Mouse (Mus musculus) left cerebral cortex, adult 8-10 months (tissue): Measurements from ENCODE around the gene Rxfp4. TPM values are rescaled to one million over a fixed set of nuclear protein-coding genes. Genes with fewer than 3 reads are reported as not detected.

Source experiments
- DNase-seq, 2 experiments: peaks; one replicate each; pipeline ENCODE4 v3.0.0; 2022; ENCODE audit warnings: low spot score in 2 of 2
- total RNA-seq, 4 experiments: library from RNA; stranded (reverse); gene quantifications; 2 replicates each; pipeline ENCODE4 v1.2.4; 2022

The Rxfp4 gene
- total RNA-seq, 4 experiments from 2014 or later, result not detected

DNA sequence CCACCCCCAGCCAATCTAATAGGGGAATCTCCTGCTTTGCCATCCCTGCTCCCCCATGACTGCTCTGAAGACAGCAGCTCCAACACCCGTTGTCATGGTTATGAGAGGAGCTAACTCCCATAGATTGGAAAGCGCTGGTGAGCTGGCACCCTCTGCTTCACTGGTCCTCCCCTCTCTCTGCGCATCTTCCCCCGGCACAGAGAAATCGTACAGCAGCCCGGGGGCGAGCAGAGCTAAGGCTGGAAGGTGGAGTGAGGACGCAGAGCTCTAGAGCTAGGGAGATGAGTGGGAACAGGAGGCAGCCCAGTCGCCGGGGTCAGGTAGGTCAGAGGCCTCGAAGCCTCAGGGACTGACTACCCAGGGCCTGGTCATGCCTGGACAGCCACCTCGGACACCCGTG is 23.7 kb downstream of the Rxfp4 start:
- peak; percentile 64 to 90 for DNase-seq

DNA sequence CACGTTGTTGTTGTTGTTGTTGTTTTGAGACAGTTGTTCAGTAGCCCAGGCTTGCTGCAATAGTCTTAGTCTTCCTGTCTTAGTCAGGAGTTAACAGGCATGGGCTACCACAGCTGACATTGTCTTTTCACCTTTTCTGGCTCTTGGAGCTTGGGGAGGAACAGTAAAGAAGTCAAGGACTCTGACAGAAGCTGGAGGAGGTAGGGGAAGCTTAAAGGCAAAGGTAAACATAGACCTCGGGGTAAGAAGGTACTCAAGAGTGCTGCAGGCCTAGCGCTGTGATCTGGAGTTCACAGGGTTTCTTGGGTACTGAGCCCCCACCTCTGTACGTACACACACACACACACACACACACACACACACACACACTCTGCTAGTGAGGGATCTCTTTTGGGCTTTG is 24.2 kb downstream of the Rxfp4 start:
- DNase-seq, result no peak

DNA sequence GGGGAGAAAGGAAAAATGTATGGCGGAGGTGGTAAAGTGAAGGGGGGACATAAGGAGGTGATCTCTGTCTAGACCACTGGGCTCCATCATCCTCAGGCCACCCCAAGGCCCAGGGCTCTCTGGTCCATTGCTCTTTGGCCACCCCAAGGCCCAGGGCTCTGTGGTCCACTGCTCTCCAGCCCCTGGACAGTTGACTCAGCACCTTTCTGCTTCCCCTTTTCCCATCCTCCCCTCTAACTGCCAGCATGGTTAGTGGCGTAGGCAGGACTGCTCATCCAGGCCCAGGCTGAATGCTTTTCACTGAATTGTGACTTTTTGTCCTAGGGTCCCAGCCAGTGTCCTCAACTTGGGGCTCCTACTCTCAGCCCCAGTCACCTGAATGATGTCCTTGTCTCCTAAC is 25.4 kb downstream of the Rxfp4 start:
- DNase-seq, result no peak

DNA sequence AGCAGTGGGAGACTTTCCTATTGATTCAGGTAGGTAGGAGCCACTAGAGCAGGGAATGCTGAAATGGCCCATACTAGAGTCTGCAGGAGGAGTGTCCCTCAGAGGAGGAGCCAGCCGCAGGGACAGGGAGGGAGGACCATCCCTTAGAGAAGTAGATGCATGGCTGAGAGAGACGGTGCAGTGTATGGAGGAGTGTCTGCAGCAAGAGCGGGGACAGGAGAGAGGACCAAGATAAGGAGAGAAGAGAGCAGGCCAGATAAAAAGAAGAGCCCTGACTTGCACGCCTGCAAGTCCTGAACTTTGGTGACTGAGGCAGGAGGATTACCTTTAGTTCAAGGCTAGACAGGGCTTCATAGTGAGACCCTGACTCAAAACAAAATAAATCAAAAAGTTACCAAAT is 25.8 kb downstream of the Rxfp4 start:
- no peak for DNase-seq

DNA sequence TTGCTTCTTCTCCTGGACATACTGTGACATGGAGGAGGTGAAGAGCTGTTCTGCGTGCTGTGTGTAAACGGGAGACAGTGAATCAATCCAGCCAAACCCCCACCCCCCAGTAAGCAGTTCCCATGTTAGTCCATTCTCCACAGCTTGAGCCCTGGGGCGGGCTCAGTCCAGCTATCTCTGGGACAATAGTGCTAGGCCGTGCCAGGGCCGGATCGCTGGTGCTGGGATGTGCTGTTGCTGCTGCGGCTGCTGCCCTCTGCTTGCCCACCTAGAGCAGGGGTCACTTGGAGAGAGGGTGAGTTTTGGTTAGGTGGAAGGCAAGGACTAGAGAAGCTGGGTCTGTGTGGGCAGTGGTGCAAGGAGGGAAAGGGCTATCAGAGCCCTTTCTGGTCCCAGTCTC is 26.6 kb downstream of the Rxfp4 start:
- no peak for DNase-seq

DNA sequence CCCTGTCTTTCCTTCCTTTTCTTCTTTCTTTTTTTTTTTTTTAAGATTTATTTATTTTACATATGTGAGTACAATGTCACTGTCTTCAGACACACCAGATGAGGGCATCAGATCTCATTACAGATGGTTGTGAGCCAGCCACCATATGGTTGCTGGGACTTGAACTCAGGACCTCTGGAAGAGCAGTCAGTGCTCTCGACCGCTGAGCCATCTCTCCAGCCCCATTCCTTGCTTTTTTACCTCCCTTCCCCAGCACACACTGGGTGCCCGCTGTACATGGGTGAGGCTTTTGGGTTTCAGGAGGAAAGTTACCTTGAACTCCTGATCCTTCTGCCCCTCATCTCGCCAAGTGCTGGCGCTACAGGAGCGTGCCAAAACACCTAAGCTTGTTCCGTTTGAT is 27.4 kb downstream of the Rxfp4 start:
- DNase-seq, result no peak

DNA sequence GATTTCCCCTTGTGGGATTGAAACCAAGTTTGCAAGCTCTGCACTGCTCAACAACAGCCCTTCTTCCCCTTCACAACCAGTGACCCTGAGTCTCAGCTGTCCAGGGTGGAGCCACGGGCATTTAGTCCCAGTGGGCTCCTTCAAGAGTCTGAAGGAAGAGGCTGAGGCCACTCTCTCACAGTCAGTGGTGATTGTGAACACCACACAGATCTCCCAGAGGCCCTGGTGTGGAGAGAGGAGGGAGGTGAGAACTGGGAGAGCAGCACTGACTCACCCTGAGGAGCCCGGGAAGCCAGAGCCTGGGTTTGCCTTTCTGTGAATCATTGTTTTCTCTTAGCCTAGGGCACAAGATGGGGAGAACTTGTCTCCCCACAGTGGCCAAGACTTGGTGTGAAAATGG is 28.0 kb downstream of the Rxfp4 start:
- no peak for DNase-seq

DNA sequence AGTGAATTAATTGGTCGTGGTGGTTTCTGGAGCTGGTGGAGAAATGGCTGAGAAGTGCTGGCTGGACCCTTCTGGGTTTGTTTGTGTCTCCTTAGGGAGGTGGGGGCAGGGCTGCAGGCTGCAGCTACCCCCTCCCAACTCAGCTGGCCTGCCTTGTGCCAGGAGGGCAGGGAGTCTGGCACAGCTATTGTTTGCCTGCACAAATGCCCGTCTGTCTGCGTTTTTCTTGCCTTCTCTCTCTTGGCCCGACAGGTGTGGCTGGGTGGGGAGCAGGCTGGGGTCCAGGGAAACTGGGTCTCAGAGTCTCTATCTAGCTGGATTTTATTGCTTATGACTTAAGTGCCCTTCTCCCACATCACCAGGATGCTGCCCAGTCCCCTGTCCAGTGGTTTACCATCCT is 28.6 kb downstream of the Rxfp4 start:
- DNase-seq, result no peak

DNA sequence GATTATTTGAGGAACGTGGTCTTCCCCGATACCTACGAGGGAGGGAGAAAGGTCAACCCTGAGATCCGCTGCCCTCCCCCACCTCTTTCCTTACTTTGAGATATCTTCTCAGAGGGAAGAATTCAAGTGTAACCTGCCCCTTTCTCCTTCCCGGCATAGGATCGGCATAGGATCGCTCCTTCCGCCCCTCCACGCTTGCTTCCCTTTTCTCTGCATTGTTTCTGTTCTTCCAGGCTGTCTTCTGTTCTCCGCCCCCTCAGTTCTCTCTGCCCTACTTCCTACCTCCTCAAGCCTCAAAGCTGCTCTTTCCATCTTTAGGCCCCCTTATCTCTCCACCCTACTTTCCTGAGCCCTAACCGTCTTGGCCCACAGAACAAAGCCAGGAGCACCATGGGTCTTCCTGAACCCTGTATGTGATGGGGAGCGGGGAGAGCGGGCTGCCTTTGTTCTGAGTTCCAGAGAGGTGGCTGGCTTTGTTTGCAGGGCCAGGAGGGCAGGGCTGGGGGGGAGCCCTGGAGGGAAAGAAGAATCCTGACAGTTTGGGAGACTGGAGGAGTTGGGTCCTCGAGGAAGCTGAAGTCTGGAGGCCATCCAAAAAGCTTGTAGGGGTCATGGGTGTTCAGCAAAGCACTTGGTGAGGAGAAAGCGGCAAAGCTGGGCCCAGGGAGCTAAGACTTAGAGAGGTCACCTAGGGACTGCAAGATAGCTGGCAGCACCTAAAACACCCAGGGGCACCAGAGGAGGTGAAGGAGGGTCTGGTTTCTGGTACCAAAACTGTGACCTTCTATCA is 29.4 kb downstream of the Rxfp4 start:
- no peak for DNase-seq

DNA sequence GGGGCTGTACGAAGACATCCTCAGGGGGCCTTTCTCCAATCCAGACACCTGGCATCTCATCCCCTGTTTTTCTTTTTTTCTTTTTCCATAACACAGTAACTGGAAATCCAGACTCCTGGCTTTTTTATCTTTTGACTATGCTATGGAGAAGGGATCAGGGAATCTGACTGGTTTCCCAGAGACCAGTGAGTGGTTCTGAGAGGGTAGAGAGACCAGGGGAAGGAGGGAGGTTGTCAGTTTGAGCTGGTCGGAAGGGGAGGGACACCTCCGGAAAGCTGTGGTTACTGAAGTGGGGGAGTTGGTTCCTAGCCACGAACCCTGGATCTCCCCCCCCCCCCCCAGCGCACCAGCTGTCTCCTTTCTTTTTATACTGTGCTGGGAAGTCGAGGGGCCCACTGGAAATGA is 30.0 kb downstream of the Rxfp4 start:
- no peak for DNase-seq

DNA sequence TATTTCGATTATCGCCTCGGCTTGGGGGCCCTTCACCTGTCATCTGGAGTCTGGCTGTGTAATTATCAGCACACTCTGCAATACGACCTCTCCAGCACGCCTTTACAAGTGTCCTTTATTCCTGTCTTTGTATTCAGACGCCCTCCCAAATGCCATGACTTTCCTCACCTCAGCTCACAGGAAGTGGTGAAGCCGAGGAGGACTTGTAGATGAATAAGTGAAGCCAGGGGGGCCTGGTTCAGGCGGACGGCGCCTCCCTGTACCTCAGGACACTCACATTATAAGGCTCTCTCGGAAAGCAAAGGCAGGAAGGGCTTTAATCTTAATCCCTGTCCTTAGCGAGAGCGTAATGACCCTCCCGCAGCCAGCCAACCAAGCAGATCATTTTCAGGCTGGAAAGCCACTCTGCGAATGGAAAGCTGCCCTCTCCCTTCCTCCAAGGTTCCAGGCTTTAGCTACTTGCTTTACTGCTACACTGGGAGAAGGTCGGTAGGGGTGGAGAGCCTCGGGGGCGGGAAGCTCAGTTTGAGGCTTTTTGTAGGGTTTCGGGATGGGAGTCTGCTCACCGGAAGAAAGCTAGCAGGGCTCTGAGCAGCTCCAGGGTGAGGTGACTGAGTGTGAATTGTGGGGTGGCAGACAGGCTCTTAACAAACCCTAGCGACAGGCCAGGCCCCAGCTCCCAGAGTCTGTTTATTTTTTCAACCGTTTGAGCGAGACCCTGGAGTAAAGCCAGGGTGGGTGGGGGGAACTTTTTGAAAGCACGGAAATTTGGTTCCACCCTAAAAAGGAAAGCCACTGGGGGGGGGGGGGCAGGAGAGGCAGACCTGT is 30.6 kb downstream of the Rxfp4 start:
- DNase-seq, result no peak

DNA sequence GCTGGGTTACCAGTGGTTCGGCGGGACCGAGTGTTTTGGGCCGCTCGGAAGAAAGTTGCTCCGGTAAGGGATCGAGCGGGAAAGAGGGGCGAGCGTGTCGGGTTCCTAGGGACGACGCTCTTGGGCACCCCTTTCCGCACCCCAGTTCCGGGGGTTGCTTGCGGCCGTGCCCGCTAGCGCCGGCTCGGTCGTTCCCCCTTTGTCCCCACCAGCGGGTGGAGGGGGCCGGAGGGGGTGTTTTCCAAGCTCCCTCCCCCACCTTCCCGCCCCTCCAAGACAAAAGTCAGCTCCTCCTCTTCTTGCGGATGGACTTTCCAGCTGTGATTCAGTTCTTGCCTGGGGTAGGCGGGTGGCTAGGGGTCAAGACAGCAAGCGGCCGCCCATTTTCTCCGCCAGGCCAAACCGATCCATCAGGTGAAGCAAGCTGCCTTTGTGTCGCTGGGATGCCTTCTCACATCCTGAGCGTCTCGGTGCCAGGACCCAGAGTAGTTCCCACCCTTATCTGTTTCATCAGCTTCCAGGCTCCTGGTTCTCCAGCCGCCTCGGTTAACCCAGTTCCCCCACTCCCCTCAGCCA is 31.3 kb downstream of the Rxfp4 start:
- DNase-seq, result no peak

DNA sequence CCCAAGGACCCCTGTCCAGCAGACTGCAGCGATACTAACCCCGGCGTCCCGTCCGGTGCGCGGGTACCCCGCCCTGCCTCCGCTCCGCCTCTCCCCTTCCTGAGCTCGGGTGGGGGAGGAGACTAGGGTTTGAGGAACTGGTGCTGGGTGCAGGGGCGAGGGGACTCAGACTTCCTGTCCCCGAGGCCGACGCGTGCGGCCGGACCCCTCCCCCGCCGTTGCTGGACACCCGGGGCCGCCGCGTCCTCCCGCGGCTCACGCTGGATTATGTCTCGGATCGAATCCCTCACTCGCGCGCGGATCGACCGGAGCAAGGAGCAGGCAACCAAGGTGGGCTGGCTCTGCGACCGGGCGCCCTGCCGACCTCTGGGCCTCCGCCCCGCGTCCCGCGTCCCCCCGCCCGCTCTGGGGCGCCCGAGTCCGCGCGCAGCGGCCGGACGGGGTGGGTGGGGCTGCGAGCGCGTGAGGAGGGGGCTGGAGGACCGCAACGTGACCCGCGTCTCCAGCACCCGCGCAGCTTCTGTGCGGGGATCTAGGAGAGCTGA is 31.9 kb downstream of the Rxfp4 start:
- no peak for DNase-seq

DNA sequence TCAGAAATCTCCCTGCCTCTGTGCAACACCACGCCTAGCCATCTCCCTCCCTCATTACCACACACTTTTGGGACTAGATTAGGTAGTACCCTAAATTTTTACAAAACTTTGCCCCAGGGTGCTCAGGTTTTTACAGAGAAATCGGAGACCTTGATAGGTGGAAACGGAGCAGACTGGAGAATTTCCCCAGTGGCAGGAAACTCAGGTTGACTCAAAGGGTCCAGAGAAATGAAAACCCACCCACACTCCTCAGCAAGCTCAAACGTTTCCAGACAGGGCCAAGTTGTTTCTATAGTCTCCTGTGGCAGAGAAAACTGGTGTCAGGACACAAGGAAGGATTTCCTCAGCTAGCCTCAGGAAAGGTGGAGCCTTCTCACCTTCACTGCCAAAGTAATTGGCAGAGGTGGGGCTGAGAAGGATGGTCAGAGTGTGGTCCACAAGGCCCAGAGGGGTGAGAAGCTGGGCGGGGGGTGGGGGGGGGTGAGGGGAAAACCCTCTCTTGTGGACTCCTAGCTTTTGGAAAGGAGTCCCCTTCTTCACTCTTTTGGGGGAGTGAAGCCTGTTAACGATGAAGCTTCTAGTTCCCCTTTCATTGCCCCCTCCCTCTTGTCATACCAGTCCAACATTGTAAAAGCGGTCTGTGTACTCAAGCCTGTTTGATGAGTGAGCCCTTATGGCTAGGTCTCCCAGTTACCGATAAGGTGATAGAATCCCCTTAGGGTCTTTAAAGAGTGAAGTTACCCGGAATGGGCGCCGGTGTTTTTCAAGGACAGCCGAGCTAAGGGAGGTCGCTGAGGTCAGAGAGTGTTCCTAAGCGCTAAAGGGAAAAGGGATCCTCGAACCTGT is 32.6 kb downstream of the Rxfp4 start:
- no peak for DNase-seq

DNA sequence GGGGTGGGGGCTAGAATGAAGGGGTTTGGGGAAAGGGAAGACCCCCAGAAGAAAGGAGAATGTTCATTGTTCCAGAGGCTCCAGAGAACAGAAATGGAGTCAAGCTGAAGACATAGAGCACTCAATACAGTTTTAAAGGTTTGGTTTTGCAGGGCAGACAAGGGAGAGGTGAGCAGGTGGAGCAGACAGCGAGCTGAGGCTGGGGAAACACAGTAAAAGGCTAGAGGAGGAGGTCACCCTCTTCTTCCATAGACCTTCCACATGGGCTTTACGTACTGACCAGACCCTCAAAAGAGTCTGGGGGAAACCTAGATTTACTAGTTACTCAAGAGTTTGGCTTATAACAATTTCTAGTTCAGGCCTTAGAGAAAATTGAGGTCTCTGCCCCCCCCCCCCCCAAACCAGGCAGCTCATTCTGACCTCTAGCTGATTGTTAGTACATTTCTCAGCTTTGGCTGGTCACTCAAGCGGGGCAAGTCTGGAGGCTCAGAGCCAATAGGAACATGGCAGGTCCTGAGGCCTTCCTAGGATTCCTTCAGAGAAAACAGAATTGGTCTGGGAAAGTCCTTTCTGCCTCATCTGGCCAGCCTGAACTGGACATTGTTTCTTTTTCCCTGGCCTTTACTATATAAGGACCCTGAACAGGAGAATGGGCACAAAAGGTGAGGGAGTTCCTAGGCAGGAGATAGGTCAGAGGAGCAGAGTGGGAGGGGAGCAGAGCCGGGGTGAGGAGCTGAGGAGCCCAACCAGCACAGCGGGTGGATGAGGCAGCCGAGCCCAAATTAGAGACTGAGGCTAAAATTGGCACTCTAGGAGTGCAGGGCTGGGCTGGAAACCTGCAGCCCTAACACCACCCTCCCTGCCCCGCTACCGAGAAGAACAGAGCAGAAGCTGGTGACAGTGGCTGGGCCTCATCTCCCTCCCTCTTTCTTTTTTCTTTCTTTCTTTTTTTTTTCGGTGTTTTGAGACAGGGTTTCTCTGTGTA is 33.5 kb downstream of the Rxfp4 start:
- DNase-seq, result no peak

DNA sequence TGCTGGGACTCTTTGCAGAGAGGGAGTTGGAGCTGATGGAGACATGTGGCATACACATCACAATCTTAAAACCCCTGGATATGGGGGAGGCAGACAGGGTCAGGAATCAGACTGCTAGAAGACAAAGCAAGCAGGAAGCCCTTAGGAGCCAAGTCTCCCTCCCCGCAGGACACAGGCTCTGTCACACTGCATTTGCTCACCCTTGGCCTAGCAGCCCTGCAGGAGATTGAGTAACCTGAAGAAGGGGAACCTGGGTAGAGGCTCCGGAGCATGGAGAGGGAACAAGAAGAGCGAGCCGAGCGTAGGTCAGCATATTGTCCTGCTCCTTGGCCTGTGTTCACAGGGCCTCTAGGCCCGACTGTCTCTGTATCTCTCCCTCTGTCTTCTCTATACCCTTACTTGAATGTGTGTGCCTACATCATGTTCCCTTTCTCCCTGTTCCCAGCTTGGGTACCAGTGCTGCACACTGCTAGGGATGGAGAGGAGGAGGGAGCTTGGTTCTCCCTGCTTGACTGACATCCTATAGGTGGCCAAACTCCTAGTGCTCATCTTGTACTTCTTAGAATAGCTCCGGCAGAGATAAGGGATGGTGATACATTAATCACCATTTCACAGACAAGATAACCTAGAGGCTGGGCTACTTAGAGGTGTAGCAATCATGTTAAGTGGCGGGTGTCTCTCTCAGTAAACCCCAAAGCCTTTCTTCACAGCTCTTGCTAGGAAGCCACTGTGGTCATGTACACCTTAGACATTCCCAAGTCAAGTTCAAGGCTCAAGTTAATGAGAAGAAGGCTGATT is 34.7 kb downstream of the Rxfp4 start:
- no peak for DNase-seq

DNA sequence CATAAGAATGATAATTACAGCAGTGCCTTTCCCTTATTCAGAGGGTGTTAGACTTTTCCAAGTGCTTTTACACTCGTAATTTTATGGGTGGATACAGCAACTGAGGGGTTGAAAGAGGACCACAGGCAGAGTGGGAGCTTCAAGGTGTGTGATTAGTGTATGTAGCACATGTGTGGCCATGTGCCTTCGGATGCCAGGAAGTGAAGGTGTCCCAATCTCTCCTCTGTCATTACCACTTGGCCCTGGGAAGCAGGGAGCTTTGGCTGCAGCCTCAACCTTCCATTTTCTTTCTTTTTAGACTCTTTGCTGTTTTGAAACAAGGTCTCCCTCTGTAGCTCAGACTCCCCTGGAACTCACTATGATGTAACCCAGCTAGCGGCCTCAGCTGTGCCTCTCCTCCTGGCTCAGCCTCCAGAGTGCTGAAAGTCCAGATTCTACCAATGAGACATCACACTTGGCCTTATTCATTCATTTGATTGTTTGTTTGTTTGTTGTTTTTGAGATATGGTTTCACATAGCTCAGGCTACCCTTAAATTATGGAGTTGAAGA is 35.9 kb downstream of the Rxfp4 start:
- DNase-seq, result no peak

DNA sequence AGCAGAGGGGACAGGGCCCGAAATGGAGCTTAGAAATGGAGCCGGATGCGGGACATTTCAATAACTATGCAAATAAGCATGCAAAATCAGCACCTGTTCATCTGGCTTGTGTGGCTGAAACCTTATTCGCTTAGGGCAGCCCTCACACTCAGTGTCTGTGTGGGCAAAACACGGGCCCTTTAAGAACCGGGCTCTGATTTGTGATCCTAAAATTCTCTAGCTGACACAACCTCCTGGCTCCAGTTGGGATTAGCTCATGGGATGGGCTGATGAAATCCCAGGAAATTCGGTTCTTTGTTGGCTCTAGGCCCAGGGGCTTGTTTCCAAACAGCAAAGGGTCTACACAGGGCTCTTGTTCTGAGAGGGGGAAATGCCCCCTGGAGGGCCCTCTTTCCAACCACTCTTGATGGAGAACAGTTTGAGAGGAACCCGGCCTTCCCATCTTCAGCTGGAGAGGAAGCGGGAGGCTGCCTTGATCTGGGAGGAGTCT is 37.0 kb downstream of the Rxfp4 start:
- no peak for DNase-seq

DNA sequence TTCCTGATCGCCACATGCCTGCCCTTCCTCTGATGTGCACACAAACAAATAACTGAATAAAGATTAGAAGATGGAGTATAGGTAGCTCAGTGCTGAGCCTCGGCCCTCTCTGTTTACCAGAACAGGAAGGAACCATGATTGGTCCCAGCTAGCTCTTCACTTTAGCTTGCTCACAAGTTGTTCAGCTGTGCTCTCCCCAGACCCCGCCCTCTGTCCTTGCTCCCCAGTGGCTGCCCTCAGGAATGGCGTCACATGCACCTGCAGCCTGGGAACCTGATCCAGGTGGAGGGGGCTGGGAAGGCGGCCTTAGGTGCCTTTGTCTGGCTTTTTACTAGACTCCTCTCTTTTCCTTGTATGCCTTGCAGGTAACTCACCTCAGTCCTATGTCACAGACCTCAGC is 37.8 kb downstream of the Rxfp4 start:
- no peak for DNase-seq
